Comparison of ENCODE assay signal across 8 mouse cellular contexts in the genomic region with DNA sequence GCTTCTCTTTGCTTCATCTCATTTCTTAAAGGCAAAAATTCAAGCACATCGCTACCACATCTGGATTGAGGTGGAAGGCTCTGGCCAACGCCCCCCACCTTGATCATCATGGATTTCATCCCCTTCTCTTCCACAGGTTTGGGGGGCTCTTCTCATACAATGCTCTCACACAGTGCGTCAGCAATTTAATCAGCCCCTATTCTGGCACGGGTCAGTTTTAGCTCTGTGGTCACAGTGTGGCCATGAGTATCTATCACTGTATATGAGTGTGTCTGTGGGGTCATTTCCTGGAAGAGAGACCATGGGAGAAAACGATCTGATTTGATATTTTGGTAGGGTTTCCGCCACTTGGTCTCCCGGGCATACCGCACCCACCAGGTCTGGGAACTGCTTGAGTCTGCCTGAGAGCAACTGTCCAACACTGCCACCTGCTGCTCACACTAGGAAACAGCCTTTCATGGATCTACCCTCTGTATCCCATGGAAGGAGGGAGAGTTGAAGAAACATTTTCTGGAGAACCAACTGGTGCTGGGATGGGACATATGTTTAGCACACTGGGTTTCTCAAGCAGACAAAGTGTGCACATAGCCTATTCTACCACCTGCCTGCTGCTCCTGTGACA. TPM values are rescaled to one million over a fixed set of nuclear protein-coding genes. Genes with fewer than 3 reads are reported as not detected.
DNase-seq lines count a peak whose midpoint lies in the region; ATAC-seq lines count a peak whose summit lies in the region.

No protein-coding gene starts in this region.

- H3K4me3 ChIP-seq in heart, embryonic 12.5 days: no peak overlapping the region
- no peak overlapping the region for H3K4me3 ChIP-seq in limb, embryonic 12.5 days (replicated peaks)

- no peaks in the 10 kb centered on the region for H3K4me1 ChIP-seq in heart, embryonic 12.5 days (replicated peaks)
- H3K4me1 ChIP-seq in limb, embryonic 12.5 days (replicated peaks): no peaks in the 10 kb centered on the region

- ATAC-seq in heart, embryonic 12.5 days (ENCODE audit: insufficient number of reproducible peaks, low FRiP score): no peak
- peak; percentile 55; the same call in 1 of the 2 replicates for ATAC-seq in limb, embryonic 12.5 days (ENCODE audit: insufficient number of reproducible peaks, insufficient read depth, low FRiP score, low TSS enrichment, low read depth)

- DNase-seq in heart, adult 18-20 months: peak; percentile 87 to 92
- peak; percentile 86 for DNase-seq in embryo, embryonic 11 days
- DNase-seq in gastrocnemius, postnatal 4 days (ENCODE audit: low spot score in 2 of 2): peak; percentile 60 to 77
- peak; percentile 88 for DNase-seq in kidney, adult 9 months
- peak; percentile 41 to 71 for DNase-seq in natural killer cell, adult 2 months (ENCODE audit: low spot score in 2 of 2)
- DNase-seq in splenic B cell, adult 2 months (ENCODE audit: low read depth, low spot score): peak; percentile 89

- H3K9me3 ChIP-seq in heart, embryonic 12.5 days (replicated peaks): no peaks in the 10 kb centered on the region
- H3K9me3 ChIP-seq in limb, embryonic 12.5 days: no peaks in the 10 kb centered on the region

- WGBS in heart, embryonic 12.5 days: 52% methylated on average over 8 of the region's 8 CpGs
- WGBS in limb, embryonic 12.5 days: 51% methylated on average over 8 of the region's 8 CpGs

- H3K9ac ChIP-seq in heart, embryonic 12.5 days: no peak overlapping the region
- H3K9ac ChIP-seq in limb, embryonic 12.5 days (replicated peaks): no peak overlapping the region

- no peak overlapping the region for H3K4me2 ChIP-seq in heart, embryonic 12.5 days
- no peak overlapping the region for H3K4me2 ChIP-seq in limb, embryonic 12.5 days

- H3K27ac ChIP-seq in heart, embryonic 12.5 days (ENCODE audit: poor library complexity, severe bottlenecking): no peak overlapping the region
- H3K27ac ChIP-seq in limb, embryonic 12.5 days: no peak overlapping the region

- H3K36me3 ChIP-seq in heart, embryonic 12.5 days: peaks cover 36% of the 10 kb centered on the region; the same call in 1 of the 2 replicates
- peaks cover 56% of the 10 kb centered on the region for H3K36me3 ChIP-seq in limb, embryonic 12.5 days
- H3K36me3 ChIP-seq in splenic B cell, adult 2 months (ENCODE audit: control insufficient read depth, insufficient read depth, low read length, poor library complexity, severe bottlenecking): no peaks in the 10 kb centered on the region

- no peaks in the 10 kb centered on the region for H3K27me3 ChIP-seq in heart, embryonic 12.5 days (replicated peaks)
- no peaks in the 10 kb centered on the region for H3K27me3 ChIP-seq in limb, embryonic 12.5 days
- no peaks in the 10 kb centered on the region for H3K27me3 ChIP-seq in splenic B cell, adult 2 months (ENCODE audit: control insufficient read depth, insufficient read depth, low read length, poor library complexity, severe bottlenecking)

RNA-seq across cellular contexts. Expression of gene Ptgis, which starts 21.1 kb away (rescaled TPM):
- 10 to 100 TPM; 11.2 to 13.0 TPM for total RNA-seq in heart, adult 18-20 months (2021)
- 22.5 and 22.9 TPM in 2 replicates for polyA plus RNA-seq in heart, embryonic 12.5 days (2016; fragmentation: Nextera tagmentation; extraction: Ambion mirVana)
- total RNA-seq in gastrocnemius, postnatal 4 days (2021): 10 to 100 TPM; 26.8 to 27.1 TPM
- 23.9 and 27.0 TPM in 2 replicates for polyA plus RNA-seq in limb, embryonic 12.5 days (2016; fragmentation: Nextera tagmentation; extraction: Ambion mirVana)

RNA-seq across cellular contexts. Expression of gene Kcnb1, which starts 29.3 kb away (rescaled TPM):
- 10 to 100 TPM; 32.8 to 36.1 TPM for total RNA-seq in heart, adult 18-20 months (2021)
- polyA plus RNA-seq in heart, embryonic 12.5 days (2016; fragmentation: Nextera tagmentation; extraction: Ambion mirVana): 0.24 and 0.30 TPM in 2 replicates
- 10 to 100 TPM; 38.0 to 42.7 TPM for total RNA-seq in gastrocnemius, postnatal 4 days (2021)
- polyA plus RNA-seq in limb, embryonic 12.5 days (2016; fragmentation: Nextera tagmentation; extraction: Ambion mirVana): 0.38 and 0.44 TPM in 2 replicates
